Mouse (Mus musculus) gastrocnemius, adult 18-20 months (tissue): ENCODE measurements at regions not wholly inside any gene's neighbourhood (a gene's known extent, or its start where the extent isn't known, plus 50 kb on each side); places are given as distances from the start of the nearest gene placed in this dataset.
A peak's percentile ranks its signal among the peaks of the same experiment; 100 is the strongest.

Source experiments
- DNase-seq: peaks from one replicate; pipeline ENCODE4 v3.0.0; 2021; ENCODE audit warnings: low spot score

GRCm38 (mm10) chr10:118761101-118761868, 108.7 kb downstream of the Dyrk2 start:
- peak; percentile 45 for DNase-seq

GRCm38 (mm10) chr10:118765051-118765450, 105.0 kb downstream of the Dyrk2 start:
- DNase-seq: no peak

GRCm38 (mm10) chr10:118765544-118766441, 104.2 kb downstream of the Dyrk2 start:
- no peak for DNase-seq

GRCm38 (mm10) chr10:118766826-118767225, 103.2 kb downstream of the Dyrk2 start:
- no peak for DNase-seq

GRCm38 (mm10) chr10:118769751-118770150, 100.3 kb downstream of the Dyrk2 start:
- no peak for DNase-seq

- DNase-seq: no peak
Observed at GRCm38 (mm10) chr10:118778656-118779055, 91.4 kb downstream of the Dyrk2 start.

GRCm38 (mm10) chr10:118780831-118781569, 89.0 kb downstream of the Dyrk2 start:
- no peak for DNase-seq

GRCm38 (mm10) chr10:118781811-118782232, 88.2 kb downstream of the Dyrk2 start:
- no peak for DNase-seq

- DNase-seq: no peak
Observed at GRCm38 (mm10) chr10:118782646-118783045, 87.4 kb downstream of the Dyrk2 start.

GRCm38 (mm10) chr10:118787280-118787690, 82.7 kb downstream of the Dyrk2 start:
- no peak for DNase-seq

- DNase-seq: no peak
Observed at GRCm38 (mm10) chr10:118792352-118793100, 77.5 kb downstream of the Dyrk2 start.

- DNase-seq: no peak
Observed at GRCm38 (mm10) chr10:118793794-118794193, 76.2 kb downstream of the Dyrk2 start.

GRCm38 (mm10) chr10:118794395-118795060, 75.5 kb downstream of the Dyrk2 start:
- DNase-seq: no peak

- DNase-seq: no peak
Observed at GRCm38 (mm10) chr10:118795061-118795407, 75.0 kb downstream of the Dyrk2 start.

GRCm38 (mm10) chr10:118796512-118796911, 73.5 kb downstream of the Dyrk2 start:
- no peak for DNase-seq

GRCm38 (mm10) chr10:118797256-118797655, 72.8 kb downstream of the Dyrk2 start:
- DNase-seq: no peak

GRCm38 (mm10) chr10:118799767-118800166, 70.2 kb downstream of the Dyrk2 start:
- peak; percentile 46 for DNase-seq

- no peak for DNase-seq
Observed at GRCm38 (mm10) chr10:118803922-118804557, 66.0 kb downstream of the Dyrk2 start.

- DNase-seq: peak; percentile 22
Observed at GRCm38 (mm10) chr10:118804574-118804973, 65.4 kb downstream of the Dyrk2 start.
